Mouse (Mus musculus) midbrain, embryonic 14.5 days (tissue): ENCODE measurements at regions not wholly inside any gene's neighbourhood (a gene's known extent, or its start where the extent isn't known, plus 50 kb on each side); places are given as distances from the start of the nearest gene placed in this dataset.
"Not testable (repeated sequence)": the region's sequence is repeated elsewhere in the genome, so short reads cannot be mapped to it uniquely, and the experiment has no call there.

Experiments
- ATAC-seq: fragments of 200-750 bp; cut with Nextera tagmentation; 2 replicates; pipeline ENCODE4 v1.8.0; 2017; ENCODE audit warnings: moderate number of reproducible peaks, moderate library complexity; ENCODE audit not compliant: low FRiP score, low TSS enrichment
- DNase-seq: peaks from one replicate; pipeline ENCODE4 v3.0.0-alpha.2; 2015
- H3K27ac ChIP-seq: fragments of 300-500 bp; sonication (generic); replicated peaks from 2 replicates; pipeline ENCODE4 v1.5.1; 2014; ENCODE audit warnings: mild to moderate bottlenecking, low read depth, low read length, moderate library complexity
- H3K27me3 ChIP-seq: fragments of 300-500 bp; sonication (generic); 2 replicates; pipeline ENCODE4 v1.6.1; 2014; ENCODE audit warnings: low read length, control low read depth, mixed read lengths; ENCODE audit not compliant: control insufficient read depth, insufficient read depth
- H3K36me3 ChIP-seq: fragments of 300-500 bp; sonication (generic); 2 replicates; pipeline ENCODE4 v1.6.1; 2014; ENCODE audit warnings: low read length, control low read depth; ENCODE audit not compliant: control insufficient read depth, insufficient read depth
- H3K4me1 ChIP-seq: fragments of 300-500 bp; sonication (generic); 2 replicates; pipeline ENCODE4 v1.6.1; 2014; ENCODE audit warnings: mild to moderate bottlenecking, antibody characterized with exemption, low read length, control low read depth; ENCODE audit not compliant: control insufficient read depth, insufficient read depth
- H3K4me2 ChIP-seq: fragments of 300-500 bp; sonication (generic); 2 replicates; pipeline ENCODE4 v1.6.1; 2014; ENCODE audit warnings: mild to moderate bottlenecking, low read length, moderate library complexity
- H3K4me3 ChIP-seq: fragments of 300-500 bp; sonication (generic); replicated peaks from 2 replicates; pipeline ENCODE4 v1.5.1; 2014; ENCODE audit warnings: low read depth, low read length
- H3K9ac ChIP-seq: fragments of 300-500 bp; sonication (generic); replicated peaks from 2 replicates; pipeline ENCODE4 v1.6.1; 2014; ENCODE audit warnings: mild to moderate bottlenecking, low read length, moderate library complexity
- H3K9me3 ChIP-seq: fragments of 300-500 bp; sonication (generic); 2 replicates; pipeline ENCODE4 v1.6.1; 2016; ENCODE audit warnings: low read length, control low read depth, mixed read lengths; ENCODE audit not compliant: control insufficient read depth
- WGBS: fragments of 180-500 bp; shearing (Covaris S2); extraction: QIAGEN DNeasy Blood & Tissue Kit; methylation state at CpG from one replicate; pipeline ENCODE4 v1.1.7; 2014; 5-methylcytosine and 5-hydroxymethylcytosine counted together

GRCm38 (mm10) chr15:93011166-93011565, 263.8 kb downstream of the Gxylt1 start:
- H3K9ac ChIP-seq = no peak overlapping the region
- no peak overlapping the region for H3K4me2 ChIP-seq
- no peak overlapping the region for H3K4me3 ChIP-seq
- H3K9me3 ChIP-seq = no peaks in the 10 kb centered on the region
- H3K4me1 ChIP-seq = no peaks in the 10 kb centered on the region
- no peaks in the 10 kb centered on the region for H3K36me3 ChIP-seq
- ATAC-seq (no peak), DNase-seq (peak; percentile 39)
- H3K27me3 ChIP-seq = no peaks in the 10 kb centered on the region
- 66% methylated on average over 5 of the region's 5 CpGs for WGBS
- no peak overlapping the region for H3K27ac ChIP-seq

- H3K4me1 ChIP-seq = no peaks in the 10 kb centered on the region
- no peak overlapping the region for H3K9ac ChIP-seq
- no peak overlapping the region for H3K4me3 ChIP-seq
- H3K27ac ChIP-seq = no peak overlapping the region
- DNase-seq (no peak), ATAC-seq (no peak)
- H3K27me3 ChIP-seq = no peaks in the 10 kb centered on the region
- no peaks in the 10 kb centered on the region for H3K9me3 ChIP-seq
- WGBS = 77% methylated on average over 2 of the region's 2 CpGs
- H3K4me2 ChIP-seq = no peak overlapping the region
- no peaks in the 10 kb centered on the region for H3K36me3 ChIP-seq
These were observed 264.4 kb downstream of the Gxylt1 start for GRCm38 (mm10) chr15:93010629-93011028.

GRCm38 (mm10) chr15:93005751-93006231, 269.2 kb downstream of the Gxylt1 start:
- Histone ChIP-seq H3K4me3 (no peak overlapping the region), H3K9ac (no peak overlapping the region), H3K27ac (no peak overlapping the region), H3K9me3 (no peaks in the 10 kb centered on the region), H3K4me2 (no peak overlapping the region), H3K36me3 (no peaks in the 10 kb centered on the region), H3K4me1 (peaks cover 11% of the 10 kb centered on the region), H3K27me3 (no peaks in the 10 kb centered on the region)
- DNase-seq (no peak), ATAC-seq (no peak)
- WGBS = 62% methylated on average over 7 of the region's 7 CpGs

- H3K27me3 ChIP-seq, H3K4me3 ChIP-seq, H3K4me2 ChIP-seq, H3K27ac ChIP-seq, ATAC-seq, DNase-seq, H3K9ac ChIP-seq, H3K36me3 ChIP-seq, H3K9me3 ChIP-seq: not testable (repeated sequence)
- WGBS = 93% methylated on average over 5 of the region's 5 CpGs
- H3K4me1 ChIP-seq = peaks cover 11% of the 10 kb centered on the region
These were observed 269.8 kb downstream of the Gxylt1 start for GRCm38 (mm10) chr15:93005186-93005585.

GRCm38 (mm10) chr15:93004551-93004950, 270.4 kb downstream of the Gxylt1 start:
- no peak overlapping the region for H3K27ac ChIP-seq
- WGBS = 74% methylated on average over 7 of the region's 7 CpGs
- no peak overlapping the region for H3K9ac ChIP-seq
- peaks cover 11% of the 10 kb centered on the region for H3K4me1 ChIP-seq
- H3K9me3 ChIP-seq = no peaks in the 10 kb centered on the region
- no peaks in the 10 kb centered on the region for H3K27me3 ChIP-seq
- no peak for DNase-seq
- no peaks in the 10 kb centered on the region for H3K36me3 ChIP-seq
- no peak for ATAC-seq
- no peak overlapping the region for H3K4me3 ChIP-seq
- H3K4me2 ChIP-seq = no peak overlapping the region

GRCm38 (mm10) chr15:93003233-93003632, 271.7 kb downstream of the Gxylt1 start:
- WGBS = 97% methylated on average over 3 of the region's 3 CpGs
- no peak overlapping the region for H3K4me3 ChIP-seq
- no peak overlapping the region for H3K9ac ChIP-seq
- H3K9me3 ChIP-seq = no peaks in the 10 kb centered on the region
- no peaks in the 10 kb centered on the region for H3K36me3 ChIP-seq
- no peak overlapping the region for H3K4me2 ChIP-seq
- DNase-seq = no peak
- peaks cover 11% of the 10 kb centered on the region for H3K4me1 ChIP-seq
- H3K27ac ChIP-seq = no peak overlapping the region
- ATAC-seq = no peak
- no peaks in the 10 kb centered on the region for H3K27me3 ChIP-seq

- Histone ChIP-seq H3K9me3 (no peaks in the 10 kb centered on the region), H3K4me1 (peaks cover 17% of the 10 kb centered on the region), H3K4me2 (peak overlapping the region; percentile 48), H3K9ac (peak overlapping the region; percentile 30), H3K36me3 (no peaks in the 10 kb centered on the region), H3K27me3 (no peaks in the 10 kb centered on the region), H3K27ac (peak overlapping the region; percentile 6; the same call in 1 of the 2 replicates), H3K4me3 (0 out of 2 replicates have a peak overlapping the region, but pooled peaks have one; percentile 7)
- peak; percentile 79 for DNase-seq
- peak; percentile 53; the same call in 1 of the 2 replicates for ATAC-seq
- 27% methylated on average over 25 of the region's 25 CpGs for WGBS
These were observed 272.7 kb downstream of the Gxylt1 start for GRCm38 (mm10) chr15:93002002-93002904.

GRCm38 (mm10) chr15:93001346-93002001, 273.5 kb downstream of the Gxylt1 start:
- Histone ChIP-seq H3K4me3 (0 out of 2 replicates have a peak overlapping the region, but pooled peaks have one; percentile 7), H3K36me3 (no peaks in the 10 kb centered on the region), H3K27me3 (no peaks in the 10 kb centered on the region), H3K9ac (0 out of 2 replicates have a peak overlapping the region, but pooled peaks have one; percentile 34), H3K4me2 (peak overlapping the region; percentile 48), H3K4me1 (peaks cover 17% of the 10 kb centered on the region), H3K27ac (peak overlapping the region; percentile 6; the same call in 1 of the 2 replicates), H3K9me3 (no peaks in the 10 kb centered on the region)
- ATAC-seq = no peak
- no peak for DNase-seq
- 5% methylated on average over 11 of the region's 11 CpGs for WGBS
